Mouse (Mus musculus): ENCODE results near the gene Actbl2.

GRCm38 (mm10) chr13:111286461-111287385 is 31.9 kb downstream of the Actbl2 start:
- TF ChIP-seq POLR2A (IDR thresholded peaks at IDR 0.05; ENCODE audit: insufficient read length, low read depth) (no peak), USF1 (IDR thresholded peaks at IDR 0.05; ENCODE audit: low read depth) (no peak)
